Mouse (Mus musculus) erythroblast, embryonic 14.5 days (primary cell): ENCODE results near the gene Arid3a.

Experiments used
- GATA1 ChIP-seq: IDR thresholded peaks from 2 replicates; pipeline ENCODE4 v1.6.1; 2012; ENCODE audit warnings: low read length, inconsistent platforms, mixed read lengths
- TAL1 ChIP-seq: IDR thresholded peaks from 3 replicates; pipeline ENCODE4 v1.6.1; 2012; ENCODE audit warnings: low read length, inconsistent platforms, mixed read lengths

DNA sequence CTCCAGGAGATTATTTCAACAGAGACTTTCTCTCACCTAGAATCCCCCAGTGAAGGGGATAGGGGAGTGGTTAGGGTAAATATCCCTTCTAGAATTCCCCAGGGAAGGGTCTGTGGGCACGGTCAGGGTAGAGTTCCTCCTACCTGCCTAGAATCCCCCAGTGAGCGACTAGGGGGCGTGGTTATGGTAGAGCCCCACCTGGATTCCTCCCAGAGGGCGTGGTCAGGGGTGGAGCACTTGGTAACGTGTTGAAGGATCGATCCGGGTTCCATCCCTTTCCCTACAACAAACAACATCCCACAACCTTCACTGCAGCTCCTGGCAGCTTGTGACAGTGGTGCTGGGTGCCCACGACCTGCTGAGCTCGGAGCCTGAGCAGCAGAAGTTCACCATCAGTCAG, 46.1 kb upstream of the Arid3a start:
- no peak for TF ChIP-seq TAL1
- TF ChIP-seq GATA1 = no peak
